Mouse (Mus musculus) left cerebral cortex, adult 2 months (tissue): ENCODE results near the gene Kcng3. TPM values are rescaled to one million over a fixed set of nuclear protein-coding genes. Genes with fewer than 3 reads are reported as not detected.
A peak's percentile ranks its signal among the peaks of the same experiment; 100 is the strongest.

Experiments used
- DNase-seq, 2 experiments: peaks; one replicate each; pipeline ENCODE4 v3.0.0; 2021 to 2022; ENCODE audit warnings: low spot score in 2 of 2, mixed read lengths in 1 of 2; ENCODE audit errors: extremely low spot score in 1 of 2
- H3K27ac ChIP-seq: fragments of 200-600 bp; 2 replicates; pipeline ENCODE4 v1.8.1; 2022
- H3K4me3 ChIP-seq: fragments of 200-600 bp; 2 replicates; pipeline ENCODE4 v1.8.1; 2022
- CTCF ChIP-seq: fragments of 200-600 bp; IDR thresholded peaks from 2 replicates; pipeline ENCODE4 v1.8.1; 2022; ENCODE audit warnings: antibody characterized with exemption, mild to moderate bottlenecking, moderate library complexity
- intact Hi-C: fragments of 180-260 bp; cut with DNase I; formaldehyde crosslinking; loops from one replicate; pipeline ENCODE4 v1.15.1; 2025
- total RNA-seq, 2 experiments: library from RNA; stranded (reverse); gene quantifications; 2 replicates each; pipeline ENCODE4 v1.2.3; 2021

The Kcng3 gene
- total RNA-seq, 2 experiments from 2014 or later: 11.6 to 12.0 TPM

DNA sequence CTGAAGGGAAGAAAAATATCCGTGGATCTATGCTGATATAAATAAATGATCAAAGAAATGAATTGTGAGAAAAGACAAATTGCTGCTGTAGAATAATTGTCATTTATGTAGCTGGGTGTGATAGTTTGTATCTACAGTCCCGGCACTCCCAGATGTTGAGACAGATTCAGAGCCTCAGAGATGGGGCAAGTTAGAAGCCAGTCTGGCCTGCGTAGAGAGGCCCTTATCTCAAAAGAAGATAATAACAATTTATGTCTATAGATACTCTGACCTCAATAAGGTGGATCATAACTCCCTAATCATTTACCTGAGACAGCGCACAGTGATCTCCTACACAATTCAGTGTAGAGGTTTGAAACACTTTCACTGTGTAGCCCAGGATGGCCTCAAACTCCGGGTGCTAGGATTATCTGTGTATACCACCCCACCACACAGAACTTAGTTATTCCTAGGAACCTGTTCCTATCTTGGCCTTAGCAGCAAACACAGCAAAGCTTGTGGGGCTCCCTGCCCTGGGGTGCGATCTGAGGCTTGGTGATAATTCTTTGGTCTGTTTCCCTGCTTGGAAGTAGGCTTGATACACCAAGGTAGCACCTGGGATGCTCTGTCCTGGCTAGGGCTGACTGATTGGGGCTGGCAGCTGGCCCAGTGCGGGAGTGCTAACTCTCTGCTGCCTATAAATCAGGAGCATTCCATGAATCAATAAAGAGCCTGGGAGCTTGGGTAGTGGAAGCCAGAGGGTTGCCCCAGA lies 19.4 kb upstream of the Kcng3 start:
- no peak for TF ChIP-seq CTCF
- no peak for DNase-seq
- Histone ChIP-seq H3K27ac (no peak overlapping the region), H3K4me3 (no peak overlapping the region)
- intact Hi-C loops: no loop called here

DNA sequence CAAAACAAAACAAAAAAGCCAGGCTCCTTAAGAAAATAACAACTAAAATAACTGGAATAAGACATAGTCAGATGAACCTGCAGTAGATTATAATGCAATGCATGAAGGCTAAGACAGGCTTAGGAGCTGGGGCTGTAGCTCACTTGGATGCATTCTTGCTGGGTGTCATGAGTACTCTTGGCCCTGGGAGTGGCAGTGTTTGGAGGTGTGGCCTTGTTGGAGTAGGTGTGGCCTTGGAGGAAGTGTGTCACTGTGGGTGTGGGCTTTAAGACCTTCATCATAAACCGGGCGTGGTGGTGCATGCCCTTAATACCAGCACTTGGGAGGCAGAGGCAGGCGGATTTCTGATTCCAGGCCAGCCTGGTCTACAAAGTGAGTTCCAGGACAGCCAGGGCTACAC lies 18.3 kb upstream of the Kcng3 start:
- Histone ChIP-seq H3K27ac (no peak overlapping the region), H3K4me3 (no peak overlapping the region)
- intact Hi-C loops: no loop called here
- no peak for DNase-seq
- no peak for TF ChIP-seq CTCF

DNA sequence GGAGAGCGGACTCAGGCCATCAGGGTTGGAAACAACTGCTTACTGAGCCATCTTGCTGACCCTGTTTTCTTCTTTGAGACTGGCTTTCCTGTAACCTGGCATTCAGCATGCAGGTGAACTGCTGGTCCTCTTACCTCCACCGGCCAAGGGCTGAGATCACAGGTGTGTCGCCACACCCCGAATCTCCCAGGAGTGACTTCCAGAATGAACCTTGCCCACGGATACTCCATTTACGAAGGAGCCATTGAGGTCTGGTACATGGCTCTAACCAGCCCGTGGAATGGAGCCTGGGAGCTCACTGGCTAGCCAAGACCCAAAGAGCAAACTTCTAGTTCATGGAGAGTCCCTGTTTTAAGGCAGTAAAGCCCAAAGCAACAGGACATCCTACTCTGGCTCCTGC lies 15.7 kb upstream of the Kcng3 start:
- DNase-seq: no peak
- TF ChIP-seq CTCF: no peak
- intact Hi-C loops: no loop called here
- Histone ChIP-seq H3K27ac (no peak overlapping the region), H3K4me3 (no peak overlapping the region)

DNA sequence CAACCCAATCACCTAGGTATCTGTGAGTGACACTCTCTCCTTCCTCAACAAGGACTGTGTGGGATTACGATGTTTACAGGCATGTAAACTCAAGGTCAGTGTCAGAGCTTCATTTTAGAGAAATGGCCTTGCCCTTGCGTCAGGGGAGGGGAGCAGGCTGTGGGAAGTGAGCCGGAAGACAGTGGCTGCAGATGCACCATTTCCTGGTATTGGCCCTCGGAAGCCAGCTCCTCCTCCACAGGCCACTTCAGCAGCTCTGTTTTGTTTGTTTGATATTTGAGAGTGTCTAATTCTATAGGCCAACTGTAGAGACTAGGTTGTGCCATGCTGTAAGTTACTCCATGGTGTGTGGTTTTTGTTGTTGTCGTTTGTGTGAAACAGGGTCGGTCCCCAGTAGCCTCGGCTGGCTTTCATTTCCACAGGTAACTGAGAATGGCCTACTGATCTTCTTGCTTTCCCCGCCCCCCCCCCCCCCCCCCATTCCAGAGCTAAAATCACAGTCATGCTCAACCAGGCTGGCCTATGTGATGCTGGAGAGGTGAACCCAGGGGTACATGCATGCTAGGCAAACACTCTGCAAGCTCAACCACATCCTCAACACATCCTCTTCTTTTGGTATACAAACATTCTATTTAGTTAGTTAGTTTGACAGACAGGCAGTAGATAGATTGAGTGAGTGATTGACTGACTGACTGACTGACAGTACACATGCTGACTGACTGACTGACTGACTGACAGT lies 14.9 kb upstream of the Kcng3 start:
- Histone ChIP-seq H3K4me3 (no peak overlapping the region), H3K27ac (no peak overlapping the region)
- intact Hi-C loops: no loop called here
- TF ChIP-seq CTCF: no peak
- DNase-seq: no peak

DNA sequence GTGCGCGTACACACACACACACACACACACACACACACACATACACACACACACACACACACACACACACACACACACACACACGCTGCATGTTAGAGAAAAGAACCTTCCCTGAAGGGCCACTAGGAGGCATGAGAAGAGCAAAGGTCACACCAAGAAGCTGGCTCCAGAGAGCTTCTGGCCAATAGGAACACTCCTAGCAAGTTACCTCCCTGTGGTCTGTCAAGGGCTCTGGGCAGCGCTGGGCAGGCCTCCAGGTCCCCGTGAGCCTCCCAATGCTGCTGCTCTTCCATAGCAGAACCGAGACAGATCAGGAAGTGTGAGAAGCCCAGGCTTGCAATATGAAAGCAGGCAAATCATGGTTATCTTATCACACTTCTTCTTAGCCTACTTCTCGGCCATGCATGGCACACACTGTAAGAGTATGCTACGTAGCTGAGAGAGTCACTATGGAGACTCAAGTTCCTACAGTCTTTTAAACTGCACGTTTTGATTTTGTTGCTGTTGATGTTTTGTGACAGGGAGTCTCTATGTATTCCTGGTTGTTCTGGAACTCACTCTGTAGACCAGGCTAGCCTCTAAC lies 13.6 kb upstream of the Kcng3 start:
- H3K27ac ChIP-seq: no peak overlapping the region
- intact Hi-C loops: no loop called here
- DNase-seq: no peak
- H3K4me3 ChIP-seq: no peak overlapping the region
- no peak; the same call in 1 of the 2 replicates for TF ChIP-seq CTCF

DNA sequence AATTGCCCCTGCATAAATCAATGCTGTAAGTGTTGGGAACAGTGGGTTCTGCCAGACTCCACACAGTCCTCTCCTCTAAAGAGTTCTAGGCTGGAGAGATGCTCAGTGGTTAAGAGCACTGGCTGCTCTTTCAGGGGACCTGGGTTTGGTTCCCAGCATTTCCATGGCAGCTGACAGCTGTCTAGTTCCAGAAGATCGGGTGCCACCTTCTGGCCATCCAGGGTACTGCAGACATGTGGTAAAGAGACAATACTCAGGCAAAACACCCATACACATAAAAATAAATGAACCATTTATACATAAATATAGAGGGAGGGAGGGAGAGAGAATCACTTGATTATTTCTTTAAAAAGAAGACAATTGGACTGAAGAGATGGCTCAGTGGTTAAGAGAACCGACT lies 5.7 kb upstream of the Kcng3 start:
- H3K4me3 ChIP-seq: no peak overlapping the region
- intact Hi-C loops: no loop called here
- H3K27ac ChIP-seq: no peak overlapping the region
- DNase-seq: no peak
- TF ChIP-seq CTCF: peak; percentile 60

DNA sequence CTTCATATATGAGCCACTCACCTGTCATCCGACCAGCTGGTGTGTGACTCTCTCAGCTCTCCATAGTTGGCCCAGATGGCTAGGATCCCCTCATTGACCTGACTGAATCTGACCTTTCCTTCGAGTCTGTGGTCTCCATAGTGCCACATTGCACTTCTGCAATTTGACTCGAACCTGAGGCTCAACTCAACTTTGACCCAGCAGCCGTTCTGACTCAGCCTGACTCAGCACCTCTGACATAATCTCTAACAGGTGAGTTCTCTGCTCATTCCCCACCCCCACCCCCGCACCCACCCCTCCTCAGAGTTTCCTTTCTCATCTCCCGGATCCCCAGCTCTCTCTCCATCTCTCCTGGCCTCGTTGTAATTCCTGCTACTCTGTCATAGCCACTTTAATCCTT lies 4.7 kb upstream of the Kcng3 start:
- no peak overlapping the region for H3K4me3 ChIP-seq
- TF ChIP-seq CTCF: no peak
- intact Hi-C loops: no loop called here
- H3K27ac ChIP-seq: no peak overlapping the region
- DNase-seq: no peak

DNA sequence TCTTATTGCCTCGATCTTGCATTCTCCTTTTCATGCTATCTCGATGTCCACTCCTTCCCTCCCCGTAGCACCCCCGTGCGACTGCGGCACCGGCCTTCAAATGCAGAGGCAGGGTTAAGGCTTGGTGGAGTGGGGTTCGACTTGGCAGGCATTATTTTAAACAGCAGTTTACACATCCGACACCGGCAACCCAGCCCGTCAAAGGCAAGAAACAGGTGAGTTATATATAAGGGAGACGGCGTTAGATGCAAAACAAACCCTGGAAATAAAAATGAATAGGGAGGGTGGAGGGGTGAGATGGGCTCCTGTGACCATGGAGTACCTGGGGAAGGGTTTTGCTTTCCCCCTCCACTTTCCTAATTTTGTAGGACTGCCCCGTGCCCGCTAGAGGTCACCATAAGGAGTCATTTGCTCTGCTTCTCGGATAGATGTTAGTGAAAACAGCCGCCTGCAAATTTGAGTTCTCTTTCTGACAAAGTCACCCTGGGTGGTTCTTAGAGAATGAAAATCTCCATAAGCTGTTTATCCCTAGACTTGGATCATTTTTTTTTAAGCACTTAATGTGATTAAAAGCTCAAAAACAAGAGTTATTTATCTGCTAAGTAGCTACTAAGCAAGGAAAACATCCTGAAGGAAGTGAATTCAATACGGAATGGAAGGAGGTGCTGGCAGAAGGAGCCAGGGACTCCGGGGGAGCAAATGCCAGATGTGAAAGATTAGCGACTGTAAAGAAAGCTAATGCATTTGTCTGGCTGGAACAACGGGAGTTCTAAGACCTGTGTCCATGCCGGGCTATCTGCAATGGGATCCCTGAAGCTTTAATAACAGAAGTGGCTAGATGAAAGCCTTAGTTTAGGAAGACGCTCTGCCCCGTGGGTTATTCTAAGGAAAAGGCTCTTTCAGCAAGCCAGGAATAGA lies 1.2 kb upstream of the Kcng3 start:
- Histone ChIP-seq H3K4me3 (peak overlapping the region; percentile 51), H3K27ac (peak overlapping the region; percentile 78)
- peak; percentile 54 to 69 for DNase-seq
- TF ChIP-seq CTCF: peak; percentile 68
- intact Hi-C loops: loop anchor here (1.0 to 5.0 kb wide), 7 partner anchors 46 to 362 kb away; partner anchors contain the start of gene Mta3

DNA sequence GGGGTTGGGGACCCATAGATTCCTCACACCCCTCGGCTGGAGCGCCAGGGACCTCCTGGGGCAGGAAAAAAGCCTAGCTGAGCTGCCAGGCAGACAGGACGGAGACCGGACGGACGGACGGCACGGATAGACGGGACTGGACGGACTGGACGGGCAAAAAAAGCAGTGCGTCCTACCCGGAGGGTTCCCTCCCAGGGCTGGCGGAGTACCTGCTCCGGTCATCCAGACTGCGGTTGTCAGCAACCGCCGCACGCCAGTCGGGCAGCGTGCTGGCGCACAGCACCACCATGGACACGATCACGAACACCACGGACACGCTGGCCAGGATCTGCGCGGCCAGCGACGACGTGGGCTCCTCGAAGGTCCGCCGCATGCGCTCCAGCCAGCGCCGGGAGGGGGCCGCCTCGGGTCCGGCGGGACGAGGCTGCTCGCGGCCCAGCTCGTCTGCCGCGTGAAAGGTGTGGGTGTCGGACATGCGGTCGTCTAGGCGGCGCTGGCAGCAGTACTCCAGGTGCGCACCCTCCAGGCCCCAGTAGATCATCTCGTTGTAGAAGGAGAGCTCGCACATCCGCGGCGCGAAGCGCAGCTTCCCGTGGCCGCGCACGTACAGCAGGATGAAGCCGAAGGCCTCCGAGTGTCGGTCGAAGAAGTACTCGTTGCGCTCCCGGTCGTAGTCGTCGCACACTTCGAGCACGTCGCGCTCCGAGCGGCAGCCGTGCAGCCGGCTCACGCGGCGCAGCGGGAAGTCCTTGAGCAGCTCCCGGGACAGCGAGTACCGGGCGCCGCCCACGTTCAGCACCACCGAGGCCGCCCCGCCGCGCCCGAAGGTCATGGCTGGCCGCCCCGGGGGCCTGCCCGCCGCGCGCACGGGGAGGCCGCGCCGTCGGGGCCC lies 662 bp downstream of the Kcng3 start:
- peak; percentile 27 to 29 for DNase-seq
- H3K4me3 ChIP-seq: peak overlapping the region; percentile 51
- intact Hi-C loops: loop anchor here (2.0 to 5.0 kb wide), 3 partner anchors 76 to 176 kb away; partner anchors contain the start of gene Mta3
- TF ChIP-seq CTCF: no peak
- no peak overlapping the region for H3K27ac ChIP-seq

DNA sequence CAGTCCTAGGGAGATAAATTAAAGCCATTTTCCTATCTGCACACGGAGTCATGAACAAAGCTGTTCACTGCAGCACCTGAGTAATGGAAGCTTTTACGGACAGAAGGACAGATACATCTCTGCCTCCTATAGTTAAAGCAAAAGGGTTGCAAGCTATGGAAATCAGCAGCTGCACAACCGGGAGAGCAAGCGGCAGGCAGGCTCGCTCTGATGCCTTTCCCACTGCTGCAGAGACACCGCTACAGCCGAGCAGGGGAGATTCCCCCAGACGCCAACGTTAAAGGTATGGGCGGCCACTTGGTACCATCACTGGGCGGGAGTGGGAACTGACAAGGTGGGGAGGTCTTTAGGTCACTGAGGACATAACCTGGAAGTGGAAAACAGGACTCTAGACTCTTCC lies 17.8 kb downstream of the Kcng3 start:
- H3K27ac ChIP-seq: no peak overlapping the region
- intact Hi-C loops: no loop called here
- TF ChIP-seq CTCF: no peak
- DNase-seq: no peak
- H3K4me3 ChIP-seq: no peak overlapping the region
